Mouse (Mus musculus): ENCODE data around the gene Hmgn3.

Hmgn3 gene

DNA sequence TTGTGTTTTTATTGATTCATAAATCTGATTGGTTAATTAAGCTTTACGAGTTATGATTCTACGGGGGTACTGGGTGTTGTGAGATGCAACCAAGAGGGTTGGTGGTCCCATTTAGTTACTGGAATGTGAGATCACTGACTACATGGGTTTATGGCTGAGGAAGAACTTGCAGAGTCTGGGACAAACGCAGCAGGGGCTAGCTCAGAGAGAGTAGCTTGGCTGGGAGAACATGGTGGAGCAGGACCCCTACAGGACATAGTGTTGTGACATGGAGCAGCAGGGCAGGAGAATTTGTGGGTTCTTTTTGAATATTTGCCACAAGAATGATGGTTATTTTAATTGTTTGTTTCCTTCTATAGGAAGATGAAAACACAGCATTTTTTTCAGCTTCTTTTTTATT lies 45.7 kb downstream of the Hmgn3 start:
- no peak for DNase-seq (ENCODE audit: low read depth, low spot score)

DNA sequence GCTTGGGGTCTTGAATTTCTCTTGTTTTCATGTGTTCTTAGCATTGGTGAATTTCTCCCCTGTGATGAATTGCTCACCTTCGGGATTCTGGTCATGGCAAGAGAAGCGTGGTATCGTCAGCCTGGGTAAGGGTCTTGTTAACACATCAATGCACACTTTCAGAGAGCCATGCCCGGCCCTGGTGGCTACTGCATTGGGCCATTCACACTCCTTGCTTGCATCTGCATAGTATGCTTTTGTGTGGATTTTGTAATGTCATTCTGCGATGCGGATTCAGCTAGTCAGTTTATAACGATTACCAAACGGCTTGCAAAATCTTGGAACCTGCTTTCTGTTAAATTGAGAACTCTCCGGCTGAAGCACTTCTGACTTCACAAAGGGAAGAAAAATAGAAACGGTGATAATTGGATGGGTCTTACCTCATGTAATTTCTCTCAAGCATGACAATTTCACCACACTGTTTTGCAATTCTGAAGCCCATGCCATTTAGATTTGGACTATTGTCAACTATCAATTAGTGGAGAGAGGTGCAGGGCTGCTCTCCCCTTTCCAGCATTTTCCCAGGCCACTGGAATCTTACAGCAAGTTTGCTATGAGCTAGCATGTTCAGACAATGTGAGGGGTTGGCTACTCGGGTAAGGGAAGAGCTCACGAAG lies 47.7 kb downstream of the Hmgn3 start:
- no peak for DNase-seq (ENCODE audit: low read depth, low spot score)

DNA sequence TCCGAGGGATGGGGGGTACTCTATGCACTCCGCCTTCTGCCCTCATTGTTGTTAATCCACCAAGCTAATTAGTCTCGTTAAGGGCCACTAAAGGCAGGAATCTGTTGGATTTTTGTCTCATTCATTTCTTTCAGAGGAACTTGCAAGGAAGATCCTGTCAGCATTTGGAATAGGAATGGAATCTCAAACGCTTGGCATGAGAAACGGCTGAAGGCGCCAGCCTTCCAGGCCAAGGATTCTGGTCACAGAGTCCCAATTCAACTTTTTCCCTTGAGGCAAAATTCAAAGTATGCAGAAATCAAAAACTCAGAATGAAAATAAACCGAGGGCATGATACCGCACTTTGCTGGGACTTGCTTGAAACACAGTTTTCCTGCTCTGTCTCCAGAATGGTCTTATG lies 48.7 kb downstream of the Hmgn3 start:
- no peak for DNase-seq (ENCODE audit: low read depth, low spot score)

DNA sequence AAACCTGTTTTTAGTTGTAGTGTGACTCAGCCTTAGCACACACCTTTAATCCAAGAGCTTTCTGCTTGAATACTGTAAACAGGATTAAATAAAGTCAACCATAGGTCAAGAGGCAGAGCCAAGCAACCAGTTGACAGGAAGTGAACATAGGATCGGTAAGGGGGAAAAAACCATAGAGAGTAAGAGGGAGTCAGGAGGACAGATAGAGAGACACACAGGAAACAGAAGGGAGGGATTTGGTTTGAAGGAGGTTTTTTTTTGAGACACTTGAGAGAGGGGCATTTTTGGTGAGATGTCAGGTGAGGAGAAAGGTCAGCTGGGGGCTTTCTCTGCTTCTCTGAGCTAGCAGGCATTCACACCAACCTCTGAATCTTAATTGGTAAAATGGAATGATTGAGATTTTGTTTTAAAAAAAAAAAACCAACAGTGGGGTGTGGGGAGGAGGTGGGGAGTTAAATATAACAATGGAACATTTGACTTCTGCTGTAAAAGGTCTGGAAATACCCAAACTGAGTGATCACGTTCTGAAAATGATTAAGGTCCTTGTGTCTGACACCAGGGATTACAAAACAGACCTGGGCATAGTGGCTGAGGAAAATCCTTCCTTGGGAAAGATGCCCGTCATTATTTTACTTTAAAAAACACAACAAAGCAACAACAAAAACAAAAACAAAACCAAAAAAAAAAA lies 51.7 kb downstream of the Hmgn3 start:
- DNase-seq (ENCODE audit: low read depth, low spot score), result no peak

DNA sequence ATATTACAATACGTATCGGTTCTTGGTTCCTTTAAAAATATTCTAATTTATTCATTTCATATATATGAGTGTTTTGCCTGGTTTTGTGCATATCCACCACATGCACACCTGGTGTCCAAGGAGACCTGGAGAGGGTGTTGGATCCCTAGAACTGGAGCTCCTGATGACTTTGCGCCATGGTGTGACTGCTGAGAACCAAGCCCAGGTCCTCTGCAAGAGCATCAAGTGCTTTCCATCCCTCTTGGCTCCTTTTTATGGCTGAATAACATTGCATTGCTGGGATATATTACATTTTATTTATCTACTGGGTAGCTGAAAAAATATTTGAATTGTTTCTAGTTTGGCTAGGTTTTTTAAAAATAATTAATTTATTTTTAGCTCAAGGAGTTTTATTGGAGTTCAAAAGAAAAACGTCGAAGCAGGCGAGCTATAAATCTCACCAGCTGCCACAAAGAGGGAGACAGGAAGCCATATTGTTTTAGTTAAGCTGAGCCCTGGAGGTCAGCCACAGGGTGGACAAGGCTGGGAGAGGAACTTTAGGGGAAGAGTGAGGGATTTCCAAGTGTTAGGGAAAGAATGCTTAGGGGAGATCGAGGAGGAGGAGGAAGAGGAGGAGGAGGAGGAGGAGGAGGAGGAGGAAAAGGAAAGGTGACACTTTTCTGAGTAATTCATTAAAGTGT lies 62.6 kb downstream of the Hmgn3 start:
- DNase-seq (ENCODE audit: low read depth, low spot score), result no peak

DNA sequence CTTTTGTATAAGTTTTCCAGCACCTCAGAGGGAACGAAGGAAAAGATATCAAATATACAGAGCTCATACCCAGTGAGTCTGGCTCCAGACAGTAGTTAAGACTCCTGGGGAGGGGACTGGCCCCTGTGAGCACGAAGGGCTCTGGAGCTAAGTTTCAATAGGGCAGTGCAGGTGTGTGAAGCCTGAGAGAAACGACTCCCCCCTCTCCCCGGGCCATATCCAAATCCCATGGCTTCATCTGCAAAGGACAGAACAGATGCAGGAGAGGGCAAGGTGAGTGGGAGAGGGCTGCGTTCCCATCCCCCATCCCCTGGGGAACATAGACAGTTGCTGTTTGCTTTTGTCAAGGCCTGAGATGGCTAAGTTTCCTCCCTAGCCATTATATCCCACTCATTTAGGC lies 63.4 kb downstream of the Hmgn3 start:
- no peak for DNase-seq (ENCODE audit: low read depth, low spot score)

DNA sequence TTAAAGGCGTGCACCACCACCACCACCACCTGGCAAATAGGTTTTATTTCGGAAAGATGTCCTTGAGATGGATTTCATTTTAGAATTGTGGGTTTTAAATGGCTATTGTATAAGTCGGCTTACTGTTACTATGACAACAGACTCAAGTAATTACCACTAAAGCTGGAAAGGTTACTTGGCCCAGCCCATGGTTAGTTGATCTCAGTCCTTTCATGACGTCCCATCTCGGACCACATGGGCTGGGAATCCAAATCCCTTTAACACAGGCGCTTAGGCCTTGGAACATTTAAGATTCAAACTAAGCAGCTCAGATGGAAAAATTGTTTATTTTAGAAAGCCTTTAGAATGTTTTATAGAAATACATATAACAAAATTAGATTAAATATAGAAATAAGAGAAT lies 64.2 kb downstream of the Hmgn3 start:
- no peak for DNase-seq (ENCODE audit: low read depth, low spot score)

DNA sequence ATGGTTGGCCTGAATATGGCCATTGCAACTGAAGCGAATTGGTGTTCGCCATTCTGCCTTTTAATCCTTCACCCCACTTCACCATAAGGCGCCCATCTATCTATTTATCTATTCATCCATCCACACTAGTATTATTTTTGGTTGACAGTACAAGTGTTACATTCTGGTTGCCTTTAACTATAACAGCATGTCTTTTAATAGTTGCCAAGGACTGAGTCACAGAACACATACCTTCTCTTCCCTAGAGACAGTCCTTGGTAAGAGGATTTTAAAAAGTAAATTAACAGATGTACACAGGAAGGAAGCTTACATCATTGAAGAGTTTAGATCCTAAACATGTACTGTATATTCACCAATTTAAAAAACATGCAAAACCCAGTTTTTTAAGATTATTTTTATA lies 66.8 kb downstream of the Hmgn3 start:
- no peak for DNase-seq (ENCODE audit: low read depth, low spot score)

DNA sequence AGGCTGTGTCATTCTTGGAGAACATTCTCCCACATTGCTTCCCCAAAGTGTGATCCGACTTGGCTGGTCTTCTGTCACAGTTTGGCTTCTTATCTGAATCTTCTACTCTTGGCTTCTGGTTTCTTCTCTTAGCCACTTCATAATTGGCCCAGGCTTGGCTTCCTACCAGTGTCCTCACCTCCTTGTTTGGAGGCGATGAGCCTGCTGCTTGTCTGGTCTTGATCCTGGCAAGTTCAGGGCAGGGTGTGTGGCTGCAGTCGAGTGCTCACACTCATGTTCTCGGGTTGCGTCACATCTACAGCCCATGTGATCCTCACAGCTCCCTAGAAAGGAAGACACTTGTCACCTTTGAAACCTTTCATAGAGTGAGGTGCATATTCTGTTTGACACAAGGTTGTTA lies 78.2 kb downstream of the Hmgn3 start:
- DNase-seq (ENCODE audit: low read depth, low spot score), result no peak

DNA sequence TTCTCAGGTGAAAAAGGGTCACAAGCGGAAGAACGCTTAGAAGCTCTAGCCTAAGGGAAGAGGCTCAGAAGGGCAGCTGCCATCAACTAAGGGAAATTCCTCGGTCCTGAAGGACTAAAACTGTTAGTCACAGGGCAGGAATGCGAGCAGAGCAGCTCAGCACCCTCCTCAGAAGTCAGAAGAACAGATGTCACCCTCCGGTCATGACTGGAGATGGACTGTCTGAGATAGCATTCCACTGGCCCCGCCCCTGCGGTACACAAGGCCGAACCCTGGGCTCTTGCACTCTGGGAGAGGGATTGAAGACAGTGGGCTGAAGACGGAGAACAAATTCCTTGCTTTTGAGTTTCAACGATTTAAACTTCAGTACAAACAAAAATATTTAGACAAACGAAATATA lies 85.2 kb downstream of the Hmgn3 start:
- DNase-seq (ENCODE audit: low read depth, low spot score), result no peak
